Mouse (Mus musculus): ENCODE measurements around the gene Dusp28. TPM values are rescaled to one million over a fixed set of nuclear protein-coding genes. Genes with fewer than 3 reads are reported as not detected.

The Dusp28 gene
- polyA plus RNA-seq, 1 experiment from 2014 or later = 19.2 TPM

GRCm38 (mm10) chr1:92910925-92911720, 4.3 kb downstream of the Dusp28 start:
- ATAC-seq = peak; percentile 36
- H3K27ac ChIP-seq (ENCODE audit: low read depth, low read length) = peak overlapping the region; percentile 98
- peak overlapping the region; percentile 83 for H3K4me3 ChIP-seq (ENCODE audit: low read depth, low read length)
- peaks cover 23% of the 10 kb centered on the region for H3K36me3 ChIP-seq (ENCODE audit: control insufficient read depth, insufficient read depth)
- peak overlapping the region; percentile 98 for H3K9ac ChIP-seq (ENCODE audit: low read depth, low read length)
- no peaks in the 10 kb centered on the region for H3K9me3 ChIP-seq (ENCODE audit: control insufficient read depth)
- peak; percentile 19 for TF ChIP-seq CTCF (IDR thresholded peaks at IDR 0.05; ENCODE audit: low read depth)
- H3K27me3 ChIP-seq (replicated peaks; ENCODE audit: control insufficient read depth, insufficient read depth, low read length) = no peaks in the 10 kb centered on the region
- under 1% methylated on average over 73 of the region's 85 CpGs for WGBS
- peaks cover 8% of the 10 kb centered on the region; the same call in 1 of the 2 replicates for H3K4me1 ChIP-seq (replicated peaks; ENCODE audit: control insufficient read depth, insufficient read depth, low read length)
- H3K4me2 ChIP-seq (replicated peaks; ENCODE audit: low read depth) = peak overlapping the region; percentile 93

- H3K36me3 ChIP-seq (ENCODE audit: control insufficient read depth, insufficient read depth) = peaks cover 29% of the 10 kb centered on the region
- H3K4me2 ChIP-seq (replicated peaks; ENCODE audit: low read depth) = peak overlapping the region; percentile 93
- peak overlapping the region; percentile 83 for H3K4me3 ChIP-seq (ENCODE audit: low read depth, low read length)
- no peak; the same call in 1 of the 2 replicates for TF ChIP-seq CTCF (IDR thresholded peaks at IDR 0.05; ENCODE audit: low read depth)
- H3K9ac ChIP-seq (ENCODE audit: low read depth, low read length) = peak overlapping the region; percentile 98
- peaks cover 8% of the 10 kb centered on the region; the same call in 1 of the 2 replicates for H3K4me1 ChIP-seq (replicated peaks; ENCODE audit: control insufficient read depth, insufficient read depth, low read length)
- no peaks in the 10 kb centered on the region for H3K9me3 ChIP-seq (ENCODE audit: control insufficient read depth)
- ATAC-seq = peak; percentile 18
- H3K27ac ChIP-seq (ENCODE audit: low read depth, low read length) = peak overlapping the region; percentile 98
- 18% methylated on average over 8 of the region's 8 CpGs for WGBS
- H3K27me3 ChIP-seq (replicated peaks; ENCODE audit: control insufficient read depth, insufficient read depth, low read length) = no peaks in the 10 kb centered on the region
These were observed 4.9 kb downstream of the Dusp28 start for GRCm38 (mm10) chr1:92911721-92912138.

- H3K27me3 ChIP-seq (replicated peaks; ENCODE audit: control insufficient read depth, insufficient read depth, low read length) = no peaks in the 10 kb centered on the region
- H3K9me3 ChIP-seq (ENCODE audit: control insufficient read depth) = no peaks in the 10 kb centered on the region
- H3K4me3 ChIP-seq (ENCODE audit: low read depth, low read length) = peak overlapping the region; percentile 83
- H3K4me1 ChIP-seq (replicated peaks; ENCODE audit: control insufficient read depth, insufficient read depth, low read length) = peaks cover 8% of the 10 kb centered on the region; the same call in 1 of the 2 replicates
- WGBS = 25% methylated on average over 1 of the region's 1 CpGs
- peaks cover 35% of the 10 kb centered on the region for H3K36me3 ChIP-seq (ENCODE audit: control insufficient read depth, insufficient read depth)
- 0 out of 2 replicates have a peak, but pooled peaks have one; percentile 6 for ATAC-seq
- H3K27ac ChIP-seq (ENCODE audit: low read depth, low read length) = peak overlapping the region; percentile 98; the same call in 1 of the 2 replicates
- H3K4me2 ChIP-seq (replicated peaks; ENCODE audit: low read depth) = peak overlapping the region; percentile 93
- H3K9ac ChIP-seq (ENCODE audit: low read depth, low read length) = peak overlapping the region; percentile 17; the same call in 1 of the 2 replicates
- peak; percentile 58 for TF ChIP-seq CTCF (IDR thresholded peaks at IDR 0.05; ENCODE audit: low read depth)
These were observed 5.5 kb downstream of the Dusp28 start for GRCm38 (mm10) chr1:92912286-92912685.

GRCm38 (mm10) chr1:92914239-92914638, 7.5 kb downstream of the Dusp28 start:
- no peak for TF ChIP-seq CTCF (IDR thresholded peaks at IDR 0.05; ENCODE audit: low read depth)
- H3K4me1 ChIP-seq (replicated peaks; ENCODE audit: control insufficient read depth, insufficient read depth, low read length) = peaks cover 3% of the 10 kb centered on the region; the same call in 1 of the 2 replicates
- H3K4me2 ChIP-seq (replicated peaks; ENCODE audit: low read depth) = no peak overlapping the region

GRCm38 (mm10) chr1:92914993-92915392, 8.2 kb downstream of the Dusp28 start:
- H3K4me1 ChIP-seq (replicated peaks; ENCODE audit: control insufficient read depth, insufficient read depth, low read length) = 0 out of 2 replicates have a peak, but pooled peaks cover 3% of the 10 kb centered on the region
- H3K9me3 ChIP-seq (ENCODE audit: control insufficient read depth) = no peaks in the 10 kb centered on the region
- TF ChIP-seq CTCF (IDR thresholded peaks at IDR 0.05; ENCODE audit: low read depth) = no peak
- no peak overlapping the region for H3K4me2 ChIP-seq (replicated peaks; ENCODE audit: low read depth)
- no peaks in the 10 kb centered on the region for H3K27me3 ChIP-seq (replicated peaks; ENCODE audit: control insufficient read depth, insufficient read depth, low read length)
- WGBS = 93% methylated on average over 11 of the region's 11 CpGs
- no peak overlapping the region for H3K27ac ChIP-seq (ENCODE audit: low read depth, low read length)
- no peak for ATAC-seq
- H3K9ac ChIP-seq (ENCODE audit: low read depth, low read length) = no peak overlapping the region
- H3K4me3 ChIP-seq (ENCODE audit: low read depth, low read length) = no peak overlapping the region
- peaks cover 62% of the 10 kb centered on the region for H3K36me3 ChIP-seq (ENCODE audit: control insufficient read depth, insufficient read depth)

More at GRCm38 (mm10) chr1:92914239-92914638, 7.5 kb downstream of the Dusp28 start:
- 76% methylated on average over 4 of the region's 4 CpGs for WGBS
- Histone ChIP-seq H3K4me3 (ENCODE audit: low read depth, low read length) (no peak overlapping the region), H3K36me3 (ENCODE audit: control insufficient read depth, insufficient read depth) (peaks cover 55% of the 10 kb centered on the region), H3K9ac (ENCODE audit: low read depth, low read length) (no peak overlapping the region), H3K27me3 (replicated peaks; ENCODE audit: control insufficient read depth, insufficient read depth, low read length) (no peaks in the 10 kb centered on the region), H3K9me3 (ENCODE audit: control insufficient read depth) (no peaks in the 10 kb centered on the region), H3K27ac (ENCODE audit: low read depth, low read length) (no peak overlapping the region)
- no peak for ATAC-seq

GRCm38 (mm10) chr1:92916725-92917124, 9.9 kb downstream of the Dusp28 start:
- H3K4me1 ChIP-seq (replicated peaks; ENCODE audit: control insufficient read depth, insufficient read depth, low read length) = peaks cover 7% of the 10 kb centered on the region; the same call in 1 of the 2 replicates
- no peak for ATAC-seq
- H3K27me3 ChIP-seq (replicated peaks; ENCODE audit: control insufficient read depth, insufficient read depth, low read length) = no peaks in the 10 kb centered on the region
- WGBS = 95% methylated on average over 9 of the region's 9 CpGs
- no peak overlapping the region for H3K27ac ChIP-seq (ENCODE audit: low read depth, low read length)
- no peak overlapping the region for H3K4me3 ChIP-seq (ENCODE audit: low read depth, low read length)
- H3K4me2 ChIP-seq (replicated peaks; ENCODE audit: low read depth) = no peak overlapping the region
- no peak overlapping the region for H3K9ac ChIP-seq (ENCODE audit: low read depth, low read length)
- H3K36me3 ChIP-seq (ENCODE audit: control insufficient read depth, insufficient read depth) = peaks cover 69% of the 10 kb centered on the region
- no peaks in the 10 kb centered on the region for H3K9me3 ChIP-seq (ENCODE audit: control insufficient read depth)
- no peak for TF ChIP-seq CTCF (IDR thresholded peaks at IDR 0.05; ENCODE audit: low read depth)
